Mouse (Mus musculus): ENCODE results near the gene Stxbp6. TPM values are rescaled to one million over a fixed set of nuclear protein-coding genes. Genes with fewer than 3 reads are reported as not detected.

Stxbp6 gene
- polyA plus RNA-seq, 1 experiment = 6.1 TPM

DNA sequence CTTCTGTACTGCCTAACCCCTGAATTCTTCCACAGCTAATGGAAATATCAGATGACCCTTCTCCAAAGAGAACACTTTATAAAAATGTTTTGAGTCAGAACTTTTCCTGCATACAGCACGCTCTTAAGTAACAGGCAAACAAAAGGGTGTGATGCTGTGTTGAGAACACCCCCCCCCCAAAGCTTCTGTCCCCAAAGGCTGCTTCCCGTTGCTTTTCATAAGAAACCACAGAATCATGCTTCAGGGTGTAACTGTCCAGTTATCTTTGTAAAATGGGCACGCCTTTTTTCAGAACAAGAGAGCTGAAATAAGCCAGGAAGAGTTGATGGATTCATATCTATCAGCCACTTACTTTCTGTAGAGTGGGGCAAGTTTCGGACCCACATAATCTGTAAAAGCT is 134.2 kb downstream of the Stxbp6 start:
- Histone ChIP-seq H3K27ac (ENCODE audit: control insufficient read depth, insufficient read depth, low read depth, low read length) (no peak overlapping the region), H3K27me3 (ENCODE audit: control insufficient read depth, insufficient read depth, low read length) (no peaks in the 10 kb centered on the region), H3K36me3 (ENCODE audit: control insufficient read depth, insufficient read depth, low read length) (no peaks in the 10 kb centered on the region), H3K4me1 (ENCODE audit: control insufficient read depth, insufficient read depth, low read length) (no peaks in the 10 kb centered on the region), H3K4me3 (ENCODE audit: control insufficient read depth, low read depth, low read length) (no peak overlapping the region)
- TF ChIP-seq CTCF (IDR thresholded peaks at IDR 0.05; ENCODE audit: control insufficient read depth, insufficient read depth, insufficient replicate concordance, low read depth, low read length) (no peak), POLR2A (IDR thresholded peaks at IDR 0.05; ENCODE audit: control insufficient read depth, low read depth, low read length) (no peak)

DNA sequence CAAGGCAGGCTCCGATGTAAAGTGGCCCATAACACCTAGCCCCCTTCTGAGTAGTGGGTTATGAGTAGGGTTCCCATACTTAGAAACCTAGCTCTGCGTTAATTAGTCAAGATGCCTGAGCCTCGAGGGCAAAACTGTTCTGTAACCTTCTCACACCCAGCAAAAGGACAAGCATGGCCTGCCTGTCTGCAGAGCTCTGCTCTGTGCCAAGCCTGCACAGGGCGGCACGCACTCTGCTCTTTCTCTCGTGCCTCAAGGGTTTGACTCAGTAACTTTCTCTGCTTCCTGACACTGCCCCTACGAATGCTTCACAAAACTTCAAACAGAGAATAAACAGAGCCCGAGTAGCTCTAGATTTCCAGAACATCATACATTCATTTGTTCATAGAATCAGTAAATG is 135.4 kb downstream of the Stxbp6 start:
- no peaks in the 10 kb centered on the region for H3K27me3 ChIP-seq (ENCODE audit: control insufficient read depth, insufficient read depth, low read length)
- H3K27ac ChIP-seq (ENCODE audit: control insufficient read depth, insufficient read depth, low read depth, low read length) = no peak overlapping the region
- TF ChIP-seq CTCF (IDR thresholded peaks at IDR 0.05; ENCODE audit: control insufficient read depth, insufficient read depth, insufficient replicate concordance, low read depth, low read length) (no peak), POLR2A (IDR thresholded peaks at IDR 0.05; ENCODE audit: control insufficient read depth, low read depth, low read length) (no peak)
- H3K36me3 ChIP-seq (ENCODE audit: control insufficient read depth, insufficient read depth, low read length) = no peaks in the 10 kb centered on the region
- H3K4me3 ChIP-seq (ENCODE audit: control insufficient read depth, low read depth, low read length) = no peak overlapping the region
- H3K4me1 ChIP-seq (ENCODE audit: control insufficient read depth, insufficient read depth, low read length) = no peaks in the 10 kb centered on the region

DNA sequence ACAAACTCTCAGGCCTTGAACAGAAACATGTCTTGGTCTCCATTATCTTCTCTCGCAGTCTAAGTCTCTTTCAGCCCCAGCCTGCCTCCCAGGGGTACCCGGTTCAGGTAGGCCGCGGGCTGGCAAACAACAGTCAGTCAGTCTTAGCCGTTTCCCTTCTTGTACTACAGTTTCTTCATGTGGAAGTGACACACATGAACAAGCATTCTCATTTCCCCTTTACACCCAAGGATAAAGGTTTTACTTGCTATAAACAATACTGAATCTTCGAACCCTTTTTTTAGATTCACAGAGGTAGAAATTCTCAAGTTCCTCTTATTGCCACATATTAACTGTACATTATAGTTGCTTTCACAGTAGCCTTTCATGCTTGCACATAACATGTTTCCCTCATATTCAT is 141.6 kb downstream of the Stxbp6 start:
- Histone ChIP-seq H3K27me3 (ENCODE audit: control insufficient read depth, insufficient read depth, low read length) (no peaks in the 10 kb centered on the region), H3K27ac (ENCODE audit: control insufficient read depth, insufficient read depth, low read depth, low read length) (no peak overlapping the region), H3K4me3 (ENCODE audit: control insufficient read depth, low read depth, low read length) (no peak overlapping the region), H3K36me3 (ENCODE audit: control insufficient read depth, insufficient read depth, low read length) (no peaks in the 10 kb centered on the region), H3K4me1 (ENCODE audit: control insufficient read depth, insufficient read depth, low read length) (no peaks in the 10 kb centered on the region)
- TF ChIP-seq CTCF (IDR thresholded peaks at IDR 0.05; ENCODE audit: control insufficient read depth, insufficient read depth, insufficient replicate concordance, low read depth, low read length) = no peak
- no peak for TF ChIP-seq POLR2A (IDR thresholded peaks at IDR 0.05; ENCODE audit: control insufficient read depth, low read depth, low read length)

DNA sequence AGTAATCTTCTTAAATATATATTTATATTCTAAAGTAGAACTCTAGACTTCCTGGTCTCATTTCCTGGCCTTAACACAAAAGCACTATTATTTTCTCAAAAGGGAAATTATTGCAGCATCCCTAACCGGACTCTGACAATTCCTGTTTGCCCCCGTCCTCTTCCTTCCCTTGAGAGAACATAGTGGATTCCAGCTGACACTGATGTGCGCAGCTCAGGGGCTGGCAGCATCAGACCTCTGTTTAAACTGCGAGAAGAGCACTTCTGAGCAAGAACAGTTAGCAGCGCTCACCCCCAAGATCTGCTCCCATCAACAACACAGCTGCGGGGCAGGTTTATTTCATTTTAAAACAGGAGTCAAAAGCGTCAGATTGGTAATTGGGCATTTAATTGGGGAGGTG is 142.8 kb downstream of the Stxbp6 start:
- no peak overlapping the region for H3K27ac ChIP-seq (ENCODE audit: control insufficient read depth, insufficient read depth, low read depth, low read length)
- H3K36me3 ChIP-seq (ENCODE audit: control insufficient read depth, insufficient read depth, low read length) = no peaks in the 10 kb centered on the region
- no peaks in the 10 kb centered on the region for H3K27me3 ChIP-seq (ENCODE audit: control insufficient read depth, insufficient read depth, low read length)
- no peak for TF ChIP-seq POLR2A (IDR thresholded peaks at IDR 0.05; ENCODE audit: control insufficient read depth, low read depth, low read length)
- no peak for TF ChIP-seq CTCF (IDR thresholded peaks at IDR 0.05; ENCODE audit: control insufficient read depth, insufficient read depth, insufficient replicate concordance, low read depth, low read length)
- H3K4me3 ChIP-seq (ENCODE audit: control insufficient read depth, low read depth, low read length) = no peak overlapping the region
- H3K4me1 ChIP-seq (ENCODE audit: control insufficient read depth, insufficient read depth, low read length) = no peaks in the 10 kb centered on the region

DNA sequence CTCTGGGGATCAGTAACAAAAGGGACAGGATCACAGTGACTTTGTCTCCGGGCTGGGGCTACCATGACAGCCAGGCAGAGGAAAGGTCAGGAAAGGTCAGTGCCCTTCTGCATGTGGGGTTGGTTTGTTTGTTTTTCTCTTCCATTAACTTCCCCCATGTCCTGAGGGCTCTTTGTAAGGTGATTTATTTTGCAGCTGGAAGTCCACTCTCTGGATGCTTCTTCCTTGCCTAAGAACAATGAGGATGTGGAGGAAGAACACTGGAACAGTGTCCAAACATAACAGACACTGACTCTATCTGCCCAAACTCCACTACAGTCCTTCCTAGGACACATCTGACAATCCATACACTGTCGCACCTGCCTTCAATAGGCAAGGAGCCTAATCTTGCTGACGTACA is 146.1 kb downstream of the Stxbp6 start:
- no peaks in the 10 kb centered on the region for H3K36me3 ChIP-seq (ENCODE audit: control insufficient read depth, insufficient read depth, low read length)
- no peaks in the 10 kb centered on the region for H3K4me1 ChIP-seq (ENCODE audit: control insufficient read depth, insufficient read depth, low read length)
- no peak for TF ChIP-seq POLR2A (IDR thresholded peaks at IDR 0.05; ENCODE audit: control insufficient read depth, low read depth, low read length)
- no peak for TF ChIP-seq CTCF (IDR thresholded peaks at IDR 0.05; ENCODE audit: control insufficient read depth, insufficient read depth, insufficient replicate concordance, low read depth, low read length)

DNA sequence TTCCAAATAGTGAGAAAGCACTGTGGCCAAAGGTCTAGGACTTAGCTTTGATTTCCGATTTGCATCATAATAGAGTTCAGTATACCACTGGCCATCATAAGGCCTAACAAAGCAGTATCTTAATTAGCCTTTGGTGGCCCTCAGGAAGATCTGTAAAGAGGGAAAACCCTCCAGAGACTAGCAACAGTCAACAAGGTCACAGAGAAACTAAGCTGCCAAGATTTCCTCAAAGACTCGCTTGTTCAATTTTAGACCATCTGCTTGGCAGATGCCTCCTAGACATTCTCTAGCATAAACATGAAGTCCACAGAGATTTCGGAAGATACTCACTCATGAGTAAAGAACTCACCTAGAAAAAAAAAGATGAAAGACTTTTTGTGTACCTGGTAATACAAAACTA is 148.6 kb downstream of the Stxbp6 start:
- Histone ChIP-seq H3K27ac (ENCODE audit: control insufficient read depth, insufficient read depth, low read depth, low read length) (no peak overlapping the region), H3K4me3 (ENCODE audit: control insufficient read depth, low read depth, low read length) (no peak overlapping the region), H3K36me3 (ENCODE audit: control insufficient read depth, insufficient read depth, low read length) (no peaks in the 10 kb centered on the region), H3K27me3 (ENCODE audit: control insufficient read depth, insufficient read depth, low read length) (no peaks in the 10 kb centered on the region), H3K4me1 (ENCODE audit: control insufficient read depth, insufficient read depth, low read length) (no peaks in the 10 kb centered on the region)
- TF ChIP-seq CTCF (IDR thresholded peaks at IDR 0.05; ENCODE audit: control insufficient read depth, insufficient read depth, insufficient replicate concordance, low read depth, low read length) (no peak), POLR2A (IDR thresholded peaks at IDR 0.05; ENCODE audit: control insufficient read depth, low read depth, low read length) (no peak)

More for the DNA sequence above, 146.1 kb downstream of the Stxbp6 start:
- no peaks in the 10 kb centered on the region for H3K27me3 ChIP-seq (ENCODE audit: control insufficient read depth, insufficient read depth, low read length)
- peak overlapping the region; percentile 5; the same call in 1 of the 2 replicates for H3K4me3 ChIP-seq (ENCODE audit: control insufficient read depth, low read depth, low read length)
- no peak overlapping the region for H3K27ac ChIP-seq (ENCODE audit: control insufficient read depth, insufficient read depth, low read depth, low read length)

DNA sequence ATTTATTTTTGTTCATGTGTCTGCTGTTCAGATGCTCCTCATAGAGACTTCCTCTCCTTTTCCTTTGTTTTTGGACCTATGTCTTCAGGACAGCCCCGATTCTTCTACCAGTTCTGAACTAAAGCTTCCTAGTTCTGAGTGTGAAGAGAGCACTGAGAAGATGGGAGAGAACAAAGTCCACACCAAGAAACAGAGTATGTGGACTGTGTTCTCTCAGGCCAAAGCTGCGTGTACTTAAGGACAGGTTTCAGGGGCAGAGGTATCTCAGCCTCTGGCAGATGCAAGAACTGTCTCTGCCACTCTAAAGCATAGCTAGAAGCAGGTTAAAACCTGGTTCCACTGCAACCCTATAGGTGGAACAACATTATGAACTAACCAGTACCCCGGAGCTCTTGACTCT is 151.2 kb downstream of the Stxbp6 start:
- H3K4me3 ChIP-seq (ENCODE audit: control insufficient read depth, low read depth, low read length) = no peak overlapping the region
- H3K4me1 ChIP-seq (ENCODE audit: control insufficient read depth, insufficient read depth, low read length) = no peaks in the 10 kb centered on the region
- H3K36me3 ChIP-seq (ENCODE audit: control insufficient read depth, insufficient read depth, low read length) = no peaks in the 10 kb centered on the region
- TF ChIP-seq POLR2A (IDR thresholded peaks at IDR 0.05; ENCODE audit: control insufficient read depth, low read depth, low read length) (no peak), CTCF (IDR thresholded peaks at IDR 0.05; ENCODE audit: control insufficient read depth, insufficient read depth, insufficient replicate concordance, low read depth, low read length) (no peak)
- no peak overlapping the region for H3K27ac ChIP-seq (ENCODE audit: control insufficient read depth, insufficient read depth, low read depth, low read length)
- H3K27me3 ChIP-seq (ENCODE audit: control insufficient read depth, insufficient read depth, low read length) = no peaks in the 10 kb centered on the region

DNA sequence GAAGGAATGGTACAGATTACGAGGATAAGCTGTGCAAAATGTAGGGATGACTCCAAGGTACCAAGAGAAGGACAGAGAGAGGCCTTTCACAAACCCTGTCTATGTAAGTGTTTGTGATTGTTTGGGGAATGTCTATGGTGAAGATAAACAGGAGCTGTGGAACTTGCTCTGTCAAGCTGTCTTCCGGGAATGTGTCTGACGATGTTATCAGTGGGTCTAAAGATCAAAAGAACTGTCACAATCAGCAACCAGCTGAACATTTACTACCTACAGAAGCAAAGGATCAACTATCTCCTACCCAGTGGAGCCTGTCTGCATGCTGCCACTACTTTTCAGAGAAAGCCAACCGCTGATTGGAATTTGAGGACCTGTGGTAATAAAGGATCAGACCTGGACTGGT is 152.3 kb downstream of the Stxbp6 start:
- Histone ChIP-seq H3K27me3 (ENCODE audit: control insufficient read depth, insufficient read depth, low read length) (no peaks in the 10 kb centered on the region), H3K36me3 (ENCODE audit: control insufficient read depth, insufficient read depth, low read length) (no peaks in the 10 kb centered on the region), H3K4me3 (ENCODE audit: control insufficient read depth, low read depth, low read length) (no peak overlapping the region), H3K4me1 (ENCODE audit: control insufficient read depth, insufficient read depth, low read length) (no peaks in the 10 kb centered on the region), H3K27ac (ENCODE audit: control insufficient read depth, insufficient read depth, low read depth, low read length) (no peak overlapping the region)
- TF ChIP-seq POLR2A (IDR thresholded peaks at IDR 0.05; ENCODE audit: control insufficient read depth, low read depth, low read length) = no peak
- TF ChIP-seq CTCF (IDR thresholded peaks at IDR 0.05; ENCODE audit: control insufficient read depth, insufficient read depth, insufficient replicate concordance, low read depth, low read length) = no peak

Measured in testis, adult 2 months (tissue).